Mouse (Mus musculus) left cerebral cortex, adult 11 months (tissue): Measurements from ENCODE around the gene Phgr1.

Experiments
- DNase-seq: peaks from one replicate; pipeline ENCODE4 v3.0.0; 2022; ENCODE audit warnings: low spot score

Phgr1 gene

GRCm38 (mm10) chr2:118750476-118750875, 22.1 kb upstream of the Phgr1 start:
- DNase-seq, result no peak

DNA sequence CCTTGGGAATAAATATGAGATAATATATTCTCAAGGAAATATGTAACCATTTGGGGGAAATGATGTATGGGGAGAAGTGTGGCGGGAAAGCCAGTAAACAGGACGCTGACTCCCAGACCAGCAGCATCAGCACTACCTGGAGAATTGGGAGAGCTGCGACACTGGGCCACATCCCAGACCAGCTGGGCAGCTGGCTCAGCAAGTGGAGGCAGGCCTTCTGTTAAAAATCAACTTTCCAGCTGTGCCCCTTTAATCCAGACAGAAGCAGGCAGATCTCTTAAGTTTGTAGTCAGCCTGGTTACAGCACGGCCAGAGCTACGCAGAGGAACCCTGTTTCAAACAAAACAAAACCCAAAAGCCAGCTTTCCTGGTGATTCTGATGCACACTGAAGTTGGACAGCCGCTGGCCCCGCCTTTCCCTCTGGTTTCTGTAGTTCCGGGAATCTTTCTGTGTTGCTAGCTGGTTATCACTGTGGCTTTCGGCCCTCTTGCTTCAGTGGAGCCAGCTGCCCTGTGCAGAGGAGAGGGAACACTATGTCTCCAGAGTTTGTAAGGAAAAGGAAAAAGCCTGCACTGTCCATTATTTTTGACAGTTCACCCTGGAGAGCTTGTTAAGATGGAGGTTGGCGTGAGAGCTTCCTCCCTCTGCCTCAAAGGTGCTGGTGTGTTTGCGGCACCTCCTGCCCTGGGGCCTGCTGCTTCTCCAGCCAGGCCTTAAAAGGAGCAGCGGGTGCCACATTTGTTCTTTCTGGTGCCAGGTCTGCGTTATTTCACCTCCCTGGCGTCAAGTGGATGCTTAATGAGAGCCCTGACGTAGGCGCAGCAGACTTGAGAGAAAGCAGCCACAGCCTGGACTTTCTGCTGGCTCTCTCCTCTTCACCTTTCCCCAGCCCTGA, 20.4 kb upstream of the Phgr1 start:
- DNase-seq, result no peak

DNA sequence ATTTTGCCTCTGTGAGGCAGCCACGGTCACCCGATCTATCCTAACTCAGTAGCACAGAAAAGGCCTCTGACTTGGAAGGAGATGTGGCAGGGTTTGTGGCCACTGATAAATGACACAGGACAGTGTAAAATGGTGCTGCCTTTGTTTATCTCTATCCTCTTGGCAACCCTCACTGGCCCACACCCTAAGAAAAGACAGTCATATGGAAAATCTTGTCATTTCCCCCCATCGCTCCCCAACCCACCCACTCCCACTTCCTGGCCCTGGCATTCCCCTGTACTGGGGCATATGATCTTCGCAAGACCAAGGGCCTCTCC, 19.8 kb upstream of the Phgr1 start:
- no peak for DNase-seq

DNA sequence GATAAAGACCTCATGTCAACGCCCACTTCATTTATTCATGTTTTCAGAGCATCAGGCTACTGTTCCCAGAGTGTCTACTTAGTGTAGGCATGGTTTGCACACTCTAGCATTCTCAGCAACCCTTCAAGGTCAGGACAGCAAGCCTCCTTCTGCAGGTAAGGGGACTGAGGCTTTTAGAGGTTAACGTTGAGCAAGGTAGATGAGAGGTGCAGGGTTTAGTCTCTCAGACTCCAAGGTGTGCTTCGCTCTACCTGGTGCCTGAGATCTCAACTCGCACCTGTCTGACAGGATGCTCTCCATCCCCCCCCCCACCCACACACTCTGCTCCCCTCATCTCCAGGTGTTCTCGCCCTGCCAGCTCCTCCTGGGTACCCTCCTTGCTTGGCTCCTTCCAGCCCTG, 18.4 kb upstream of the Phgr1 start:
- no peak for DNase-seq

GRCm38 (mm10) chr2:118755407-118755806, 17.2 kb upstream of the Phgr1 start:
- no peak for DNase-seq

GRCm38 (mm10) chr2:118756103-118756502, 16.5 kb upstream of the Phgr1 start:
- DNase-seq, result no peak

- DNase-seq, result no peak
Measured at GRCm38 (mm10) chr2:118759828-118760227, 12.7 kb upstream of the Phgr1 start.

- DNase-seq, result no peak
Measured at GRCm38 (mm10) chr2:118760311-118761025, 12.1 kb upstream of the Phgr1 start.

DNA sequence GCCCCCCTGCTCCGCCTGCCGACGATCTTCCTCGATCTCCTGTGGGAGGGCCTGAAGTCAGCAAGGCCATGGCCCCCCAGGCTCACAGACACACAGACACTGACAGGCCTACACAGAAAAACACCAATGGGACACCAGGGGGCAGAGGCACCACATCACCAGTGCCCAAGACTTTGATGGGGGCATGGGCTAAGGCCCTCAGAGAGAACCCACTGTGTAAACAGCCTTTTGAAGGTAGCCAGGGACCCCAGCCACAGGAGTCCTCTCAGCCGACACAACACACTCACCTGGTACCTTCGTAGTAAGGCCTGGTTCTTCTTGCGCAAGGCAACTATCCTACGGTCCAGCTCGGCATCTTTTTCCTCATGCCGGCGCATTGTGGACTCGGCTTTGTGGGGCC, 11.2 kb upstream of the Phgr1 start:
- DNase-seq, result no peak

GRCm38 (mm10) chr2:118761906-118762783, 10.4 kb upstream of the Phgr1 start, which contains the start of gene Ccdc9b:
Gene Ccdc9b (minus strand): TSS chr2:118762661.
- DNase-seq, result peak; percentile 82

DNA sequence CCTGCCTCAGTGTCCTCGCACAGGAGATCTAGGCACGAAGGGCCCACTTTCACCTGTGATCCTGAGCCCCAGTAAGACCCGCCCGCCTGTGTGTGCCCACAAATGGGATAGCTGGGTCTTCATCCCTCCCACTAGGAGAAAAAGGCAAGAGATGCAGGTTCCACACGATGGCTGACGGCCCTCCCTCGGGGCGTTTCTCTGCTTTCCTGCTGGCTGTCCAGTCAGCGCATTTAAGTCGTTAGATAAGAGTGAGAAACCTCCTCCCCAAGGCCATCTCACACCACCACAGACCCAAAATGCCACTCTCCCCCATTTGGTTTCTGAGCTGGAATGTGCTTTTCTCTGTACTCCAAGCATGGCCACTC, 9.8 kb upstream of the Phgr1 start:
- DNase-seq, result no peak

- no peak for DNase-seq
Measured at GRCm38 (mm10) chr2:118763469-118763868, 9.1 kb upstream of the Phgr1 start.

DNA sequence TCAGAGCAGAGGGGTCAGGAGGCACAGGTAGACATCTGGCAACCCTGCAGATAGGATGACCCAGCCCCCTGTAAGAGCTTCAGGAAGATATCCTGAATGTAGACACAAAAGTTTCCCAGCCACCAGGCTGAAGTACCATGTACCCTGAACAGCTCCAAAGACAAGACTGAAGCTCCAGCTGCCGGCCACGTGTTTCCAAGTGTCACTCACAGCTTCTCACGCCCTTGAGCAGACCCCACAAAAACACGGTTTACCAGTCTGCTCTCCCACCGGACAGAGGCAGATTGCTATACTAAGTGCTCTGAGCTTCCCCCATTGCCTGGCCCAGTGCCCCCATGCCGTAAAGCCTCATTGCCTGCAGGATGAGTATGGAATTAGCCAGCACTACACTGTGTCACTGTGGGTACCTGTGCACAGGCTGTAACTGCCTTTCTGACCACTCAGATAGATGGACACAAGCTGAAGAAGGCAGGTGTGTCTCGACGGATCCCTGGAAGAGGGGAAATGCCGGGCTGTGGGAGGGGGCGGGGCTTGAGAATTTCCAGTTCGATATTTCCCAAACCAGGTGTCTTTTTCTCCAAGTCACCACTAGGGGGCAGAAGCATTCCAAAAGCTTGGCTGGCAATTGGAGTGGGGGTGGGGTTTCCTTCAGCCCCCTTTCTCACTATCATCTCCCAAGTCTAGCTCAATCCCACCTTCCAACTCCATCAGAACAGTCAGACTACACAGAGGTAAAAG, 8.3 kb upstream of the Phgr1 start:
- no peak for DNase-seq

DNA sequence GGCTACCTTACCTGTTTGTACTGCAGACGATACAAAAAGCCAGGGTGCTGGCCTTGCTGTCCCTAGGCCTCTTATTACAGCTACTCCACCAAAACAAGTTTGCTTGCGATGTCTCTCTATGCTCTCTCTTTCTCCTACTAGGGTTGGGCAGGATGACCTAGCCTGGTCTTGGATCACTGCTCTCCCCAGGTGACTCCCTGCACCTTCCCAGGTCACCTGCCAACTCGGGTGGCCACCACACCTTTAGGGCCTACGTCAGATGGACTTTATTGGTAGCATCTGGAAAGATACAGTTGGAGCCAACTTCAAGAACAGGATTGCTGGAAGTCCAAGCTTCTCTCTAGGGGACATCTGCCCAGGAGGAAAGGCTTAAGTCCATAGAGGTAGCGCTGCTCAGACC, 7.7 kb upstream of the Phgr1 start:
- no peak for DNase-seq

DNA sequence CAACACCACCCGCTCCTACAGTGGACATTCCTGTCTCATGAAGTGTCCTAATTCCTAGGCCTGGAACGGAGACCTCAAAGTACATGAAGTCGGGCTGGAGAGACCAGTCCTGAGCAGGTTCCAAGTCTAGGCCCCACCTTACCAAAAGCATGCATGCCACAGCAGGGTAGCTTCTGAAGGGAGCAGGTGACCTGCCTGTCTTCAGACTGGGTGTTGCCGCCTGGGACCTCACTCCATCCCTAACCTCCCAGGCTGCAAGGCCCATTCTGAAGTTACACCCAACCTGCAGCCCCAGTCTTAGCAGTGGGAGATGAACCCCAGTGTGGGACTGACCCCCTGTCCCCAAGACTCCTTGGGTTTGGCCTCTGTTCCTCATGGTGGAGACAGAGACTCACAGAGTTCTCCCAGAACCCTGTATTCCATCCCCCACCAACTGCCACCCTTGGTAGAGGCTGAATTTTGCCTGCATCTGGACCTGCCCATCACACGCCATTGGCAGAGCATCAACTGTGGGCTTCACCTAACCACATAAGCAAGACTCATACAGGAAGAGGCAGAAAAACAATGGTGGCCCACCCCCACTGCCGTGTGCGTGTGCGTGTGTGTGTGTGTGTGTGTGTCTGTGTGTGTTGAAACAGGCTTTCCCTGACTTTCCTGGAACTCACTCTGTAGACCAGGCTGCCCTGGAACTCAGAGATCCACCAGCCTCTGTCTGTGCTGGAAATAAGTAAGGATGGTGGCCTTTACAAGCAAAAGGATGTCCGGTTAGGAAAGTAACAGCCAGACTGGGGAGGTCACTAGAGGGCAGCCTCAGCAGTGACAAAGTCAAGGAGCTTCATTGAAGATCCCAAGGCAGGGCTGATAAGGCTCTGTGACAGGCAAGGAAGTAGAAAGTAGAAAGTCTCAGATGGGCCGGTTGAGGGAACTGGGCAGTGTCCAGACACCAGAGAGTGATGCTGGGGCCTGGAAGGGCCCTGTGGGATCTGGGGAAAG, 6.2 kb upstream of the Phgr1 start:
- no peak for DNase-seq

DNA sequence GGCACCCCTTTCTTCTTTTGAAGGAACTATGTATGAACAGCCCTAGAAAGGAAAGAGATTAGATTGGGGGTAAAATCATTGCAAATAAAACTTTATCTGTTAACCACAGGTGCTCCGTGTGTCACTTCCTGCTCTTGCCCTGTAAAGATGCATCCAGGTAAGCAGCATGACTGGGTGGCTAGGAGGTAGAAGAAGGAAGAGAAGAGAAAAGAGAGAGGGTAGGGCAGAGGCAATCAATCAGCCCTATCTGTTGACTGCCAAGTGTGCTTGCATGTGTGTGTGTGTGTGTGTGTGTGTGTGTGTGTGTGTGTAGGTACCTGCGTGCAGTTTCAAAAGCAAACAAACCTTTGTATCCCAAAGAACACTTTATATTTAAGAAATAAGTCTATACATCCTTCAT, 2.0 kb downstream of the Phgr1 start:
- no peak for DNase-seq

DNA sequence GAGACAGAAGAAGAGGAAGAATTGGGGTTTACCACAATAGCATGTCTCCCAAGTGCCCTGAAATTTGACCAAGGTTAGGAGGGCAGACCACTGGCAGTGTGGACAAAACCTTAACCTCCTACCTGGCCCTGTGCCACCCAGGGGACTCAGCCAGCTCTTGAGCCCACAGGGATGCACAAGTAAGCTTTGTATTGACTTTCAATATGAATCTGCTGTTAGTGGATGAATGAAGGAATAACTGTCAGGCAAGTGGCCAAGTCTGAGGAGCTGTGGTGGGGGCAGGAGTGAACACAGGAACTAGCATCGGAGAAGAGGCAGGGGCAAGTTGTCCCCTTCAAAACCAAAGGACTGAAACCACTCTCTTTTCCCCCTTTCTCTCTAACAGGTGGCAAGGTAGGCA, 2.8 kb downstream of the Phgr1 start:
- DNase-seq, result no peak

DNA sequence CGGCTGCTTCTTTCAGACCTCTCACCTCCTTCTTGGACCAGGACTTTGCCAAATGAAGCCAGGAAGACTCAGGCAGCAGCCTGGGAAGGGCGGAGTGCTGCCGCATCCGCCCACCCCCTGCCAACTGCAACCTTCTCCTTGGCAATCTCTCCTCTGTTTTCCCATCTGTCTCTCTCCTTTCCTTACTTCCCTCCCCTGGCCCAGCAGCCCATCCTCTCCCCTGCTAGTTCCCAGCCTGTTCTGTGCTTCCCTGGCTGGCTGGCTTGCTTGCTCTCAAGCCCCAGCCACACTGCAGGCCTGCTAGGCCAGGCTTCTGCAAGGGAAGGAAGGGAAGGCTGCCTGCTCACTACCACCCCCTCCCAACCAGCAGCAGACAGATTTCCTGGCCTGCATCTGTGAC, 3.3 kb downstream of the Phgr1 start:
- DNase-seq, result peak; percentile 61

- DNase-seq, result no peak
Measured at GRCm38 (mm10) chr2:118776295-118776694, 3.7 kb downstream of the Phgr1 start.

DNA sequence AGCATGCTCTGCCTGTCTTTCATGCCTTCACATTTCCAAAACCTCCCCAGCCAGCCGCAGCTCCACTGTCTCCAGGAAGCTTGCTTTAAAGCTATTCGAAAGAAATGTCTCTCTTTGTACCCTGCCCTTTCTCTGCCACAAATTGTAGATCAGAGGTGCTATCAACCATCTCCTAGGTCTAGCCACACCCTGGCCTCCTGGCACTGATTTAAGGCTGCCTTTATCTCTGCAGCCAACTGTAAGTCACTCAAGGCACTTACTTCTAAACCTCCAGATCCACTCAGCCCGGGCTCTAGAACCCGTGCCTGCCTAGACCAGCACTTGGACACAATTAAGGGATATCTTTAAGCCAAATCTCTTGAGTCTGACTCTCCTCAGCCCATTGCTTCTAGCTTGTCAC, 5.8 kb downstream of the Phgr1 start:
- no peak for DNase-seq

GRCm38 (mm10) chr2:118779065-118779464, 6.5 kb downstream of the Phgr1 start:
- no peak for DNase-seq
